Mouse (Mus musculus) bone marrow macrophage, adult 2 months (primary cell): ENCODE data around the gene Anln.
"Not testable (repeated sequence)": the region's sequence is repeated elsewhere in the genome, so short reads cannot be mapped to it uniquely, and the experiment has no call there.

Experiments
- CTCF ChIP-seq: IDR thresholded peaks from 2 replicates; pipeline ENCODE4 v1.5.1; 2012; ENCODE audit warnings: low read depth, mild to moderate bottlenecking, low read length, moderate library complexity
- POLR2A ChIP-seq: IDR thresholded peaks from 2 replicates; pipeline ENCODE4 v1.6.1; 2012; ENCODE audit warnings: mild to moderate bottlenecking, low read depth, low read length, borderline replicate concordance

- TF ChIP-seq CTCF, POLR2A: not testable (repeated sequence)
Measured at GRCm38 (mm10) chr9:22408344-22408743, 19.4 kb upstream of the Anln start.
